Mouse (Mus musculus) spleen, postnatal 36 days (tissue): ENCODE measurements around the gene Eif4a1.

Source experiments
- DNase-seq, 2 experiments: peaks; one replicate each; pipeline ENCODE4 v3.0.0; 2022; ENCODE audit warnings: low spot score in 2 of 2, mixed read lengths in 1 of 2

Eif4a1 gene

GRCm38 (mm10) chr11:69699595-69699994, 27.4 kb upstream of the Eif4a1 start:
- no peak for DNase-seq

- no peak for DNase-seq
Measured at GRCm38 (mm10) chr11:69698574-69698973, 26.4 kb upstream of the Eif4a1 start.

- DNase-seq, result no peak
Measured at GRCm38 (mm10) chr11:69697396-69697795, 25.2 kb upstream of the Eif4a1 start.

GRCm38 (mm10) chr11:69695361-69696181, 23.3 kb upstream of the Eif4a1 start, which contains the start of the genes Tnfsf12 and Tnfsfm13:
TSS of gene Tnfsf12 (minus strand) at chr11:69695849.
TSS of gene Tnfsfm13 (minus strand) at chr11:69696098.
- peak; percentile 28 to 37 for DNase-seq

GRCm38 (mm10) chr11:69695046-69695360, 22.8 kb upstream of the Eif4a1 start:
- DNase-seq, result no peak

GRCm38 (mm10) chr11:69693421-69693965, 21.3 kb upstream of the Eif4a1 start:
- no peak for DNase-seq

GRCm38 (mm10) chr11:69692863-69693262, 20.6 kb upstream of the Eif4a1 start:
- no peak for DNase-seq

- DNase-seq, result no peak
Measured at GRCm38 (mm10) chr11:69692196-69692811, 20.1 kb upstream of the Eif4a1 start.

- DNase-seq, result no peak
Measured at GRCm38 (mm10) chr11:69689891-69690290, 17.7 kb upstream of the Eif4a1 start.

- DNase-seq, result no peak
Measured at GRCm38 (mm10) chr11:69687061-69687460, 14.8 kb upstream of the Eif4a1 start.

- no peak for DNase-seq
Measured at GRCm38 (mm10) chr11:69686377-69686776, 14.2 kb upstream of the Eif4a1 start.

- DNase-seq, result no peak
Measured at GRCm38 (mm10) chr11:69685526-69686148, 13.4 kb upstream of the Eif4a1 start, which contains the start of gene Tnfsf13. TSS of gene Tnfsf13 (minus strand) at chr11:69685784.

- no peak for DNase-seq
Measured at GRCm38 (mm10) chr11:69684936-69685335, 12.7 kb upstream of the Eif4a1 start.

GRCm38 (mm10) chr11:69684128-69684745, 12.0 kb upstream of the Eif4a1 start:
- DNase-seq, result no peak

- DNase-seq, result no peak
Measured at GRCm38 (mm10) chr11:69683576-69683975, 11.4 kb upstream of the Eif4a1 start.

GRCm38 (mm10) chr11:69682840-69683533, 10.8 kb upstream of the Eif4a1 start:
- DNase-seq, result peak; percentile 74 to 84

- no peak for DNase-seq
Measured at GRCm38 (mm10) chr11:69682209-69682839, 10.1 kb upstream of the Eif4a1 start.

GRCm38 (mm10) chr11:69681314-69682208, 9.3 kb upstream of the Eif4a1 start, which contains the start of gene Senp3:
TSS of gene Senp3 (minus strand) at chr11:69682084.
- peak; percentile 96 to 97 for DNase-seq

- no peak for DNase-seq
Measured at GRCm38 (mm10) chr11:69680136-69680855, 8.1 kb upstream of the Eif4a1 start.
